Mouse (Mus musculus): ENCODE measurements at regions not wholly inside any gene's neighbourhood (a gene's known extent, or its start where the extent isn't known, plus 50 kb on each side); places are given as distances from the start of the nearest gene placed in this dataset.
A peak's percentile ranks its signal among the peaks of the same experiment; 100 is the strongest.

DNA sequence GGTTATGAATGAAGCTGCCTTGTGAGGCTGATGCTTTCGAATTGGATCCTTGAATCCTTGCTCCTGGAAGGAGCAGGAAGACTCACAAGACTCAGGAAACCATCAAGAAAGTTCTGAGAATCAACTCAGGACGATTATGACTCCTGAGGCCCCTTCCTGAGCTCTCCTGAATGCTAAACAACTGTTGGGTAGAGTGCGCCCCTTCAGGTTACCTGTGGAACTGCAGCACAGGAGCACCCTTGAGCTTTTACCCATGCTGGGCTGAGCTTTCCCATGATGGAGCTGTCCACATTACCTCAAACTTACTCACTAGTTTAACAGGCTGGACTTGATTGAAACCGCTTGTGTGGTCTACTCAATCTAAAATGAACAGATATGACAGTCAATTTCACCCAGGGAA lies 553.3 kb downstream of the Jrkl start:
- Histone ChIP-seq H3K27ac (ENCODE audit: insufficient read depth, low read length) (no peak overlapping the region), H3K4me1 (ENCODE audit: control insufficient read depth, insufficient read depth, low read length) (no peaks in the 10 kb centered on the region), H3K36me3 (ENCODE audit: control insufficient read depth, insufficient read depth, low read length, poor library complexity, severe bottlenecking) (no peaks in the 10 kb centered on the region), H3K9me3 (replicated peaks; ENCODE audit: control insufficient read depth, insufficient read depth, low read length, poor library complexity, severe bottlenecking) (no peaks in the 10 kb centered on the region; the same call in 1 of the 2 replicates), H3K9ac (ENCODE audit: low read depth, poor library complexity, severe bottlenecking) (no peak overlapping the region), H3K4me3 (ENCODE audit: low read depth, low read length) (no peak overlapping the region), H3K27me3 (ENCODE audit: control insufficient read depth, insufficient read depth, low read length, poor library complexity, severe bottlenecking) (no peaks in the 10 kb centered on the region)
- no peak for TF ChIP-seq POLR2A (IDR thresholded peaks at IDR 0.05; ENCODE audit: insufficient read depth, low read length)
- TF ChIP-seq CTCF (IDR thresholded peaks at IDR 0.05; ENCODE audit: low read depth, low read length): peak; percentile 59
- no peak for TF ChIP-seq EP300 (IDR thresholded peaks at IDR 0.05; ENCODE audit: insufficient read depth, low read depth, low read length)

DNA sequence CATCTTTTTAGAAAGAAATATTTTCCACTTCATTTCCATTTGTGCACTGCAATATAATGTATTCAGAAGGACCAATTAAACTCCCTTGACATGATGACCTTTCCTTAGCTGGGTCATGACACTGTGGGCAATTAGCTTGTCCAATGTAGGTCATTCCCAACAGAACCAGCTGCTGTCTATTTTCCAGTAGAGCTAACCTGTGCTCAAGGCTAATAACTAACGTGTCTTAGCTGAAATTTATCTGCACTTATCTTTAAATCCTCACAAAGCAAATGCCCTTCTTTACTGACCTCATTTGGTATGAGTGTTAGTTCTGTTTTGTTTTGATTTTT lies 554.7 kb downstream of the Jrkl start:
- Histone ChIP-seq H3K9me3 (replicated peaks; ENCODE audit: control insufficient read depth, insufficient read depth, low read length, poor library complexity, severe bottlenecking) (peaks cover 8% of the 10 kb centered on the region), H3K4me3 (ENCODE audit: low read depth, low read length) (no peak overlapping the region), H3K27ac (ENCODE audit: insufficient read depth, low read length) (no peak overlapping the region), H3K36me3 (ENCODE audit: control insufficient read depth, insufficient read depth, low read length, poor library complexity, severe bottlenecking) (no peaks in the 10 kb centered on the region), H3K4me1 (ENCODE audit: control insufficient read depth, insufficient read depth, low read length) (no peaks in the 10 kb centered on the region), H3K9ac (ENCODE audit: low read depth, poor library complexity, severe bottlenecking) (no peak overlapping the region), H3K27me3 (ENCODE audit: control insufficient read depth, insufficient read depth, low read length, poor library complexity, severe bottlenecking) (no peaks in the 10 kb centered on the region)
- TF ChIP-seq CTCF (IDR thresholded peaks at IDR 0.05; ENCODE audit: low read depth, low read length) (no peak), POLR2A (IDR thresholded peaks at IDR 0.05; ENCODE audit: insufficient read depth, low read length) (no peak), EP300 (IDR thresholded peaks at IDR 0.05; ENCODE audit: insufficient read depth, low read depth, low read length) (no peak)

DNA sequence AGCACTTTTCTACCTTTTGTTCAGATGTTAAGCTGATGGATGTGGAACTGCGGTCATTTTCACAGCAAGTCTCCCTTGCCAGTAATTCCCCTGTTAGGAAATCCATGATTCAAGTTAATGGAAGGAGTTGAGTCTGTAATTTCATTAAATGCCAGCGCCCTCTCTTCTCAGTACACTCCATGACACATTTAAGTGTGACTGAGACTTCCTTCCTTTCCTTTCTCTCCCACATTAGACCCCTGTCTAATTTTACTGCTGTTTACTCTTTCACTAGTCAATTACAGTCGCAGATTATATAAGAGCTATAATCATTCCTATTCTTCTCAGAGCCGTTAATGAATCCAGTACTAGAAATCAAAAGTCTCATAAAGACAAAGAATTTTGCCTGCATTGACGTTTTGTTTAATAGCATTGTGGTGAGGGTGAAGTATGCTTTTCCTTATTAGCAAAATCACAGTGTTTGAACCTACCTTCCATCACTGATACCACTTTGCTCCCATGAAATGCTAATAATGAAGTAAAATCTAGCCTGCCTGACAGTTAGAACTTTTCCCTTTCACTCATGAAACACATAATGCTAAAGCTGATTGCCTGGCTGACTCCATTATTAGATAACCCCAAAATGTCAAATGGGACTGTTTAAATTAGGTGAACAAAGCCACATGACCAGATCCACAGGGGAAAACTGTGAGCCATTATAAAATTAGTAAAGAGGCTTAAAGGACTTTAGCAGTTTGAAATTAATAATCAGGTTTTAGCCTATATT lies 555.3 kb downstream of the Jrkl start:
- TF ChIP-seq EP300 (IDR thresholded peaks at IDR 0.05; ENCODE audit: insufficient read depth, low read depth, low read length) (no peak), CTCF (IDR thresholded peaks at IDR 0.05; ENCODE audit: low read depth, low read length) (no peak), POLR2A (IDR thresholded peaks at IDR 0.05; ENCODE audit: insufficient read depth, low read length) (no peak)

More for the DNA sequence above, 555.3 kb downstream of the Jrkl start:
- no peak overlapping the region for H3K27ac ChIP-seq (ENCODE audit: insufficient read depth, low read length)
- H3K9me3 ChIP-seq (replicated peaks; ENCODE audit: control insufficient read depth, insufficient read depth, low read length, poor library complexity, severe bottlenecking): peaks cover 11% of the 10 kb centered on the region
- H3K36me3 ChIP-seq (ENCODE audit: control insufficient read depth, insufficient read depth, low read length, poor library complexity, severe bottlenecking): no peaks in the 10 kb centered on the region
- no peaks in the 10 kb centered on the region for H3K4me1 ChIP-seq (ENCODE audit: control insufficient read depth, insufficient read depth, low read length)
- H3K4me3 ChIP-seq (ENCODE audit: low read depth, low read length): no peak overlapping the region
- no peaks in the 10 kb centered on the region for H3K27me3 ChIP-seq (ENCODE audit: control insufficient read depth, insufficient read depth, low read length, poor library complexity, severe bottlenecking)
- no peak overlapping the region for H3K9ac ChIP-seq (ENCODE audit: low read depth, poor library complexity, severe bottlenecking)

Measured in ES-Bruce4 (cell line).